Mouse (Mus musculus): ENCODE data around the gene Als2. TPM values are rescaled to one million over a fixed set of nuclear protein-coding genes. Genes with fewer than 3 reads are reported as not detected.

The Als2 gene
- polyA plus RNA-seq, 2 experiments: 3.7 to 4.1 TPM

DNA sequence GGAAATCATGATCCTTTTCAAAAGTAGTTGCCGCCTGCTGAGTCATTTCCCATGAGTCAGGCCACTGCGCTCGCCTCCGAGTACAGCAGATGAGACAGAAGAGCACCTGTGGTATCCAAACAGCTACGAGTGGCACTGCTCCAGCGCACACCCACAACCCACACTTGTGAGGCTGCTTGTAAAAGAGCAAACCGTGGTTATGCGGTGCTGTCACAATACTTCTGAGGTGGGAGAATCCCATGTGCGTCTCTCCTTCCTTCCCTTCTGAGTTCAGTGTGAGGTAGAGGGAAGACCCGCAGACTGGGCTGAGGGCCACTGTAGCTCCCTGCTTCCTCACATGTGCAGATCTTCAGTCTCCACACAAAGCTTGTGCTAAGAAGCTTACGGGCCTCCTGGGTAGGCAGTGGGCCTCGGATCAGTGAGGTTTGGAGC lies 74.0 kb downstream of the Als2 start, which contains the start of gene Mpp4:
Gene Mpp4, minus strand, starts transcription at position 360 of the 432 bp plus-strand sequence.
- Histone ChIP-seq H3K4me3 (ENCODE audit: insufficient read depth in 1 of 2, low read depth in 2 of 2, low read length in 2 of 2) (no peak within 1 kb of the TSS), H3K9ac (replicated peaks) (no peak within 1 kb of the TSS), H3K36me3 (replicated peaks; ENCODE audit: control insufficient read depth, insufficient read depth, low read depth) (no peaks in the 10 kb centered on the region), H3K27ac (no peak within 1 kb of the TSS), H3K4me1 (replicated peaks; ENCODE audit: control insufficient read depth in 2 of 2, insufficient read depth in 2 of 2, low read length in 1 of 2) (no peaks in the 10 kb centered on the region; a peak in 1 of 4 replicates), H3K4me2 (ENCODE audit: low read depth) (no peak within 1 kb of the TSS), H3K27me3 (ENCODE audit: control insufficient read depth, insufficient read depth, low read length) (no peaks in the 10 kb centered on the region), H3K9me3 (ENCODE audit: control insufficient read depth, low read length) (no peaks in the 10 kb centered on the region)
- DNase-seq (ENCODE audit: low read depth in 3 of 3, low spot score in 3 of 3): no peak
- 35% methylated on average over 12 of the region's 12 CpGs for WGBS (ENCODE audit: insufficient replicate concordance)
- no peak for TF ChIP-seq EP300 (IDR thresholded peaks at IDR 0.05; ENCODE audit: low read depth)
- no peak for TF ChIP-seq CTCF (IDR thresholded peaks at IDR 0.05; ENCODE audit: low read depth)
- no peak for ATAC-seq (ENCODE audit: insufficient read depth)

DNA sequence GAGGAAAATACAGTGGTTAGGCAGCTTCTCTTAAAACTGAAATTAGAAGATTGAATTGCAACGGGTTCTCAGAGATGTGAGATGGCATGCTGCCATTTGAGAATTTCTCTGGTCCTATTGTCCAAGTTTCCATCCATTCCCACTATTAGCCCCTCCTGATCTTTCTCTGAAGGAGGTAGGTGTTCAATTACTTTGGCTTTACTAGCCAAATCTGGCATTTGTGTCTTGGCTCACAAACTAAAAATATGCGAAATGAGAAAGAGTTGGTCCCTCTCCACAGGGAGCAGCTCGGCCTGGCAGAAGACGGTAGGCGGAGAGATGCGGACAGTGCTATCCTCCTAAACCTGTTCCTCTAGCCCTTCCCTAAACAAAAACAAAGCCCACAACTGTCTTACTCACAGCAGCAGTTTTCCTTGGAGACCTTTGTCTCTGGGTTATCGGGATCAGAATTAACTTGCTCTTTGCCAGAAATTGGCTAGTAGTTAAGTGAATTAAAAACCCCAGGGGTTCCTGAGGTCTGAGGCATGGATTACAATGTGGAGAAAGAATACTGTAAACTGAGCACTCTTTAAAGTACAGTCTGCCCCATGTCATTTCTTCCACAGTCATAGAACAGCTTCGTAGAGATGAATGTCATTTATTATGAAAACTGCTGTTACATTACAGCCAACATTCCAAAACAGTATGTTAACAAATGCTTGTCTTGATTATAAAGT lies 74.6 kb downstream of the Als2 start:
- Histone ChIP-seq H3K9ac (replicated peaks) (no peak overlapping the region), H3K27me3 (ENCODE audit: control insufficient read depth, insufficient read depth, low read length) (no peaks in the 10 kb centered on the region), H3K9me3 (ENCODE audit: control insufficient read depth, low read length) (no peaks in the 10 kb centered on the region), H3K36me3 (replicated peaks; ENCODE audit: control insufficient read depth, insufficient read depth, low read depth) (no peaks in the 10 kb centered on the region), H3K4me3 (ENCODE audit: insufficient read depth in 1 of 2, low read depth in 2 of 2, low read length in 2 of 2) (no peak overlapping the region), H3K4me2 (ENCODE audit: low read depth) (no peak overlapping the region), H3K4me1 (replicated peaks; ENCODE audit: control insufficient read depth in 2 of 2, insufficient read depth in 2 of 2, low read length in 1 of 2) (no peaks in the 10 kb centered on the region; a peak in 1 of 4 replicates), H3K27ac (no peak overlapping the region)
- 77% methylated on average over 8 of the region's 8 CpGs for WGBS (ENCODE audit: insufficient replicate concordance)
- no peak for ATAC-seq (ENCODE audit: insufficient read depth)
- no peak for DNase-seq (ENCODE audit: low read depth in 3 of 3, low spot score in 3 of 3)
- TF ChIP-seq EP300 (IDR thresholded peaks at IDR 0.05; ENCODE audit: low read depth) (no peak), CTCF (IDR thresholded peaks at IDR 0.05; ENCODE audit: low read depth) (no peak)

GRCm38 (mm10) chr1:59161396-59161795 lies 75.6 kb downstream of the Als2 start:
- DNase-seq (ENCODE audit: low read depth in 3 of 3, low spot score in 3 of 3) (no peak), ATAC-seq (ENCODE audit: insufficient read depth) (no peak)
- H3K4me3 ChIP-seq (ENCODE audit: insufficient read depth in 1 of 2, low read depth in 2 of 2, low read length in 2 of 2): no peak overlapping the region
- H3K27ac ChIP-seq: no peak overlapping the region
- TF ChIP-seq CTCF (IDR thresholded peaks at IDR 0.05; ENCODE audit: low read depth) (no peak), EP300 (IDR thresholded peaks at IDR 0.05; ENCODE audit: low read depth) (no peak)
- no peaks in the 10 kb centered on the region for H3K36me3 ChIP-seq (replicated peaks; ENCODE audit: control insufficient read depth, insufficient read depth, low read depth)
- H3K4me2 ChIP-seq (ENCODE audit: low read depth): no peak overlapping the region
- no peak overlapping the region for H3K9ac ChIP-seq (replicated peaks)
- 82% methylated on average over 6 of the region's 6 CpGs for WGBS (ENCODE audit: insufficient replicate concordance)
- no peaks in the 10 kb centered on the region; a peak in 1 of 4 replicates for H3K4me1 ChIP-seq (replicated peaks; ENCODE audit: control insufficient read depth in 2 of 2, insufficient read depth in 2 of 2, low read length in 1 of 2)
- no peaks in the 10 kb centered on the region for H3K9me3 ChIP-seq (ENCODE audit: control insufficient read depth, low read length)
- no peaks in the 10 kb centered on the region for H3K27me3 ChIP-seq (ENCODE audit: control insufficient read depth, insufficient read depth, low read length)

GRCm38 (mm10) chr1:59160871-59161270 lies 76.2 kb downstream of the Als2 start:
- H3K4me2 ChIP-seq (ENCODE audit: low read depth): no peak overlapping the region

GRCm38 (mm10) chr1:59159136-59159535 lies 77.9 kb downstream of the Als2 start:
- Histone ChIP-seq H3K4me3 (ENCODE audit: insufficient read depth in 1 of 2, low read depth in 2 of 2, low read length in 2 of 2) (no peak overlapping the region), H3K4me1 (replicated peaks; ENCODE audit: control insufficient read depth in 2 of 2, insufficient read depth in 2 of 2, low read length in 1 of 2) (no peaks in the 10 kb centered on the region; a peak in 1 of 4 replicates), H3K36me3 (replicated peaks; ENCODE audit: control insufficient read depth, insufficient read depth, low read depth) (no peaks in the 10 kb centered on the region), H3K27ac (no peak overlapping the region), H3K9ac (replicated peaks) (no peak overlapping the region), H3K4me2 (ENCODE audit: low read depth) (no peak overlapping the region), H3K9me3 (ENCODE audit: control insufficient read depth, low read length) (no peaks in the 10 kb centered on the region), H3K27me3 (ENCODE audit: control insufficient read depth, insufficient read depth, low read length) (no peaks in the 10 kb centered on the region)
- TF ChIP-seq EP300 (IDR thresholded peaks at IDR 0.05; ENCODE audit: low read depth): no peak
- WGBS (ENCODE audit: insufficient replicate concordance): 65% methylated on average over 3 of the region's 3 CpGs
- ATAC-seq (ENCODE audit: insufficient read depth) (no peak), DNase-seq (ENCODE audit: low read depth in 3 of 3, low spot score in 3 of 3) (no peak)

More at GRCm38 (mm10) chr1:59160871-59161270, 76.2 kb downstream of the Als2 start:
- Histone ChIP-seq H3K9me3 (ENCODE audit: control insufficient read depth, low read length) (no peaks in the 10 kb centered on the region), H3K27ac (no peak overlapping the region), H3K9ac (replicated peaks) (no peak overlapping the region), H3K36me3 (replicated peaks; ENCODE audit: control insufficient read depth, insufficient read depth, low read depth) (no peaks in the 10 kb centered on the region), H3K4me3 (ENCODE audit: insufficient read depth in 1 of 2, low read depth in 2 of 2, low read length in 2 of 2) (no peak overlapping the region), H3K27me3 (ENCODE audit: control insufficient read depth, insufficient read depth, low read length) (no peaks in the 10 kb centered on the region), H3K4me1 (replicated peaks; ENCODE audit: control insufficient read depth in 2 of 2, insufficient read depth in 2 of 2, low read length in 1 of 2) (no peaks in the 10 kb centered on the region; a peak in 1 of 4 replicates)
- TF ChIP-seq CTCF (IDR thresholded peaks at IDR 0.05; ENCODE audit: low read depth): no peak
- no peak for TF ChIP-seq EP300 (IDR thresholded peaks at IDR 0.05; ENCODE audit: low read depth)
- 83% methylated on average over 6 of the region's 6 CpGs for WGBS (ENCODE audit: insufficient replicate concordance)
- ATAC-seq (ENCODE audit: insufficient read depth) (no peak), DNase-seq (ENCODE audit: low read depth in 3 of 3, low spot score in 3 of 3) (no peak)

Data from liver, embryonic 14.5 days (tissue).